Mouse (Mus musculus): ENCODE results near the gene Hdac6. TPM values are rescaled to one million over a fixed set of nuclear protein-coding genes. Genes with fewer than 3 reads are reported as not detected.

Gene Hdac6
- polyA plus RNA-seq (2012): 8.0 and 10.3 TPM in 2 replicates

GRCm38 (mm10) chrX:7947108-7947899 is at the start of gene Hdac6:
Gene Hdac6, minus strand, starts transcription at chrX:7947889.

DNA sequence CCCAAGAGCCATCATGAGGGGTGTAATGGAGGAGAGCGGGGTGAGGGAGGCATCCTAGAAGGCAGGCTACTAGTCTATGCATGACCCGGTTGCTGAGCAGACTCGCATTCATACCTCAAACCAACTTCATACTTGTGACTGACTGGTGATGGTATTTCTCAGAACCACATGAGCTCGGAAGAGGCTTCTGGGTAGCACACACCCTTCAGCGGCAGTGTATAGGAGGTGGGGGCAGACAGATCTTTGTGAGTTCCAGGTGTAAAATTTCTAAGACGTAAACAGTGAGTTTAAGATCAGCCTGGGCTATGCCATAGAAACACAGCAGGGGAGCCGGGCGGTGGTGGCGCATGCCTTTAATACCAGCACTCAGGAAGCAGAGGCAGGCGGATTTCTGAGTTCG is 30.2 kb upstream of the Hdac6 start, which contains the start of gene Gata1:
Gene Gata1 (minus strand): TSS at position 180 of the 400 bp plus-strand sequence.

DNA sequence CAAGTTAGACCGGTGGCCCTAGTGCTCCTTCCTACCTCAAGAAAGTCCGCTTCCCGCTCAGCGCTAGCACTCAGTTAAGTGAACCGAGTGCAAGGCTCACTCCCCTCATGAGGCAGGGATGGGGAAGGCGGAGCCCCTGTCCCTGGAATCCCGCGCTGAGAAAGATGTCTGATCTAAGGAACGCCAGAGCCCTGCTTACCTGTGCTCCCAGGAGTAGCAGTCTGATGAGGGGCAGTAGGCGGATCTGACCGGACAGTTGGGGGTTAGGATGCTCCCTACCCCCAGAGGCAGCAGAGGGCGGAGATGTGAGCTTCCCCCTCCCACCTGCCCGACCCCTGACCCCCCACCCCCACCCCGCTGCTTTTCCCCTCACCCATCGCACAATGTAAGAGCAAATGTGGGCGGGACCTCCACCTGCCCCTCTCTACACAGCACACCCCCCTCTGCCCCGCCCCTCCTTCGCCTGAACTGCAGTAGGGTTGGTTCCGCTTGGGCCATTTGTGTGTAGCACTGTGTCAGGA is 19.4 kb downstream of the Hdac6 start, which contains the start of gene Eras:
Gene Eras (minus strand): TSS at position 338 of the 521 bp plus-strand sequence.

GRCm38 (mm10) chrX:7919601-7920383 is 27.9 kb downstream of the Hdac6 start, which contains the start of gene Pcsk1n:
Gene Pcsk1n, plus strand, starts transcription at chrX:7919822.

GRCm38 (mm10) chrX:7909242-7909641 is 38.4 kb downstream of the Hdac6 start, which contains the start of gene Gm10490:
Gene Gm10490, plus strand, starts transcription at chrX:7909542.

GRCm38 (mm10) chrX:7907735-7908134 is 40.0 kb downstream of the Hdac6 start, which contains the start of gene Gm10491:
Gene Gm10491, minus strand, starts transcription at chrX:7907835.

DNA sequence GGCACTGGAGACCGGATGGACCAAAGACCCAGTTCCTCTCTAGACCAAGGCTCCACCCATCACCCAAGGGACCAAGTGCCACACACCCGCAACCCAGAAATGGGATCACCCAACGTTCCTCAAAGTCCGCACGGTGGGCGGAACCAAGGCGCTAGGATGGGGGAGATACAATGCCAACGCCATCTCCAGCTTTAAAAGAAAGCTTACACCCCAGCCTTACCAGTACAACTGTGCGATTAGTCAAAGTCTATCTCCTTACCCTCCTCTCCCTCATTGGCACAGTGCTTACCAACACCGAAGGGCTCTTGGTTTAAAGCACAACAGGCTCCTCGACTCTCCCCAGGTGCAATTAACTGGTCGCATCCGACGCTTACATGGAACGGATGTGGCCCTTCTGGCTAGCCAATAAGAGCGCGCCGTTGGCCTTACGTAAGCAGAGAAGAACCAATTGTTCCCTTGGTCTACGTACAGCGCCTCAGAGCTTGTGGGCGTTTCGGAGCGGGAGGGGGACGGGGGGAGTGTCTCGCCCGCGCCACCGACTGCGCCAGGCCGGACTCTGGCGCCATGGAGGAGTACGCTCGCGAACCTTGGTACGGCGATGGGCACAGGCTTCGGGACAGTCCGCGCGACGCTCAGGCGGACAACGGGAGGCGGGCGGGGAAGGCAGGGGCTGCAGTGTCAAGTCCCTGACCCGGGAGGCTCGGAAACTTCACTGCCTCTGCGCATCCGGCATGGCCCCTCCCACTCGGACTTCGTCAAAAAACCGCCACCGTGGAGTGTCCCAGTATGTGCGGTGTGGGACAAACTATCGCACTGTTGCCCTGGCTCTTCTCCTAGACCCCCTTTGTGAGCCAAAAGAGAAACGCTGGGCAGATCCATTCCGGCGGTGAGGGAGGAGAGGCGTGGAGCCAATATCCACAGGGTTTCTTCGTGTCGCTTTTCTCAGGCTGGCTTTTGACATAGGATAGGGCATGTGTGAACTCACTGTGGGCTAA is 48.5 kb downstream of the Hdac6 start, which contains the start of the genes Pqbp1 and Timm17b:
Gene Pqbp1 (minus strand): TSS at position 390 of the 995 bp plus-strand sequence.
Gene Timm17b (plus strand): TSS at position 478 of the 995 bp plus-strand sequence.

GRCm38 (mm10) chrX:7883841-7884567 is 63.7 kb downstream of the Hdac6 start, which contains the start of gene Slc35a2:
Gene Slc35a2, plus strand, starts transcription at chrX:7884028.

Other genes starting within 250 kb of the Hdac6 start
- 29.1 and 38.9 TPM in 2 replicates for gene Wdr45, start 233.6 kb downstream of the Hdac6 start, polyA plus RNA-seq (2012)
- gene Gm45208, start 225.6 kb downstream of the Hdac6 start, polyA plus RNA-seq (2012): 5.4 and 5.5 TPM in 2 replicates
- gene Praf2, start 219.4 kb downstream of the Hdac6 start, polyA plus RNA-seq (2012): 13.0 and 14.3 TPM in 2 replicates
- 9.2 and 12.0 TPM in 2 replicates for gene Ccdc120, start 197.0 kb downstream of the Hdac6 start, polyA plus RNA-seq (2012)
- gene Tfe3, start 185.3 kb downstream of the Hdac6 start, polyA plus RNA-seq (2012): 35.0 and 39.3 TPM in 2 replicates
- 30.7 and 49.9 TPM in 2 replicates for gene Gripap1, start 158.1 kb downstream of the Hdac6 start, polyA plus RNA-seq (2012)
- 0.55 and 0.57 TPM in 2 replicates for gene Kcnd1, start 125.6 kb downstream of the Hdac6 start, polyA plus RNA-seq (2012)
- 82.6 and 87.6 TPM in 2 replicates for gene Otud5, start 106.5 kb downstream of the Hdac6 start, polyA plus RNA-seq (2012)
- gene Pim2, start 69.6 kb downstream of the Hdac6 start, polyA plus RNA-seq (2012): 24.2 and 25.3 TPM in 2 replicates
- gene Slc35a2, start 63.9 kb downstream of the Hdac6 start, polyA plus RNA-seq (2012): 43.2 and 61.9 TPM in 2 replicates
- gene Pqbp1, start 48.6 kb downstream of the Hdac6 start, polyA plus RNA-seq (2012): 168 and 179 TPM in 2 replicates
- gene Timm17b, start 48.5 kb downstream of the Hdac6 start, polyA plus RNA-seq (2012): 115 and 120 TPM in 2 replicates
- gene Gm10491, start 40.1 kb downstream of the Hdac6 start, polyA plus RNA-seq (2012): not detected in 2 replicates
- gene Gm10490, start 38.3 kb downstream of the Hdac6 start, polyA plus RNA-seq (2012): not detected in 2 replicates
- 0.06 TPM in 2 replicates for gene Pcsk1n, start 28.1 kb downstream of the Hdac6 start, polyA plus RNA-seq (2012)
- gene Eras, start 19.3 kb downstream of the Hdac6 start, polyA plus RNA-seq (2012): not detected in 2 replicates
- 28.0 and 45.7 TPM in 2 replicates for gene Gata1, start 30.2 kb upstream of the Hdac6 start, polyA plus RNA-seq (2012)
- gene Glod5, start 70.6 kb upstream of the Hdac6 start, polyA plus RNA-seq (2012): not detected in 2 replicates
- 20.0 and 21.1 TPM in 2 replicates for gene Suv39h1, start 126.9 kb upstream of the Hdac6 start, polyA plus RNA-seq (2012)
- 231 and 266 TPM in 2 replicates for gene Was, start 142.6 kb upstream of the Hdac6 start, polyA plus RNA-seq (2012)
- 36.2 and 54.9 TPM in 2 replicates for gene Wdr13, start 185.0 kb upstream of the Hdac6 start, polyA plus RNA-seq (2012)
- gene Rbm3, start 198.0 kb upstream of the Hdac6 start, polyA plus RNA-seq (2012): 148 and 243 TPM in 2 replicates
- gene Tbc1d25, start 228.3 kb upstream of the Hdac6 start, polyA plus RNA-seq (2012): 4.8 and 5.3 TPM in 2 replicates
- 4.6 and 5.8 TPM in 2 replicates for gene Ebp, start 245.6 kb upstream of the Hdac6 start, polyA plus RNA-seq (2012)